Mouse (Mus musculus) right cerebral cortex, postnatal 36 days (tissue): ENCODE results near the gene Igf2bp3.

Experiments used
- DNase-seq, 2 experiments: peaks; one replicate each; pipeline ENCODE4 v3.0.0; 2022; ENCODE audit warnings: low spot score in 2 of 2, mixed read lengths in 1 of 2

Gene Igf2bp3

DNA sequence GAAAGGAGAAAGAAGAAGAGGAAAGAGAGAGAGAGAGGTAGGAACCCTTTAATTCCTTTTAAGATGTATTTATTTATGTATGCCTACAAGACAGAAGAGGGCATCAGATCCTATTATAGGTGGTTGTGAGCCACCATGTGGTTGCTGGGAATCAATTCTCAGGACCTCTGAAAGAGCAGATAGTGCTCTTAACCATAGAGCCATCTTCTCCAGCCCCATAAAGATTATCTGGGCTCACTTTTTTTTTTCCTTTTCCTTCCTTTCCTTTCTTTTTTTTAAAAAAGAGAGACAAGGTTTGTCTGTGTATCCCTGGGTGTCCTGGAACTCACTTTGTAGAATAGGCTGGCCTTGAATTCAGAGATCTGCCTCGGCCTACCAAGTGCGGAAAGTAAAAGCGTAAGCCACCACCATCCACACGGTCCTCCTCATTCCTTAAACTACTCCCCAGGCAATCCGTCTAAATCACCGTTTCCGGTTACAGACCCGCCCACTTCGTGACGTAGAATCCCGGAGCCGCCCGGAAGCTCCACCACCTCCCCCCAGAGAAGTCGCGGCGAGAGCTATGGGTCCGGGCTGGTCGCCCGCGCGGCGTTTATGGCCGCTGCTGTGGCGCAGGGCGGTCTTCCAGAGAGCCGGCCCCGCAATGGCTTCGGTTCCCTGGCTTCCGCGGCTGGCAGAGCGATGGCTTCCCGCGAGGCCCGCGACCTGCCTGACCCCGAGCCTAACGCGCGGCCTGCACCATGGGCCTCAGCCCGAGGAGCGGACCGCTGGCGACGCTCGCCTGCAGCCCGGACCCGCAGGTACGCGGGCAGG, 141.2 kb downstream of the Igf2bp3 start, which contains the start of gene Malsu1:
Gene Malsu1, plus strand, starts transcription at position 492 of the 813 bp plus-strand sequence.
- DNase-seq, result peak; percentile 92 to 93

DNA sequence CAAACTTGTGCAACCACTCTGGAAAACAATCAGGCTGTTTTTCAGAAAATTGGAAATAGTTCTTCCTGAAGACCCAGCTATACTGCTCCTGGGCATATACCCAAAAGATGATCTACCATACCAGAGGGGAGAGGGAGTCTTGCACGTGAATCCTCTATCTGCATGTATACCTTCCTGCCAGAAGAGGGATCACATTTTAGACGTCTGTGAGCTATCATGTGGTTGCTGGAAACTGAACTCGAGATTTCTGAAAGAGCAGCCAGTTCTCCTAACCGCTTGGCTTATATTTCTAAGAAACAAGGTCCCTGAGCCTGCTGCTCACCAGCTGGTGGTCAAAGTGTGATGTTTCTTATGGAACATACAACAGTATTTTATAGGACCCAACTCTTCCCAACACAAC, 146.4 kb downstream of the Igf2bp3 start:
- DNase-seq, result no peak

- DNase-seq, result peak in 1 of 2 experiments; percentile 26
Observed at GRCm38 (mm10) chr6:49057053-49058021, 157.4 kb downstream of the Igf2bp3 start.

- no peak for DNase-seq
Observed at GRCm38 (mm10) chr6:49056009-49056408, 158.7 kb downstream of the Igf2bp3 start.

- no peak for DNase-seq
Observed at GRCm38 (mm10) chr6:49055256-49055733, 159.5 kb downstream of the Igf2bp3 start.

GRCm38 (mm10) chr6:49052191-49052590, 162.6 kb downstream of the Igf2bp3 start:
- no peak for DNase-seq

DNA sequence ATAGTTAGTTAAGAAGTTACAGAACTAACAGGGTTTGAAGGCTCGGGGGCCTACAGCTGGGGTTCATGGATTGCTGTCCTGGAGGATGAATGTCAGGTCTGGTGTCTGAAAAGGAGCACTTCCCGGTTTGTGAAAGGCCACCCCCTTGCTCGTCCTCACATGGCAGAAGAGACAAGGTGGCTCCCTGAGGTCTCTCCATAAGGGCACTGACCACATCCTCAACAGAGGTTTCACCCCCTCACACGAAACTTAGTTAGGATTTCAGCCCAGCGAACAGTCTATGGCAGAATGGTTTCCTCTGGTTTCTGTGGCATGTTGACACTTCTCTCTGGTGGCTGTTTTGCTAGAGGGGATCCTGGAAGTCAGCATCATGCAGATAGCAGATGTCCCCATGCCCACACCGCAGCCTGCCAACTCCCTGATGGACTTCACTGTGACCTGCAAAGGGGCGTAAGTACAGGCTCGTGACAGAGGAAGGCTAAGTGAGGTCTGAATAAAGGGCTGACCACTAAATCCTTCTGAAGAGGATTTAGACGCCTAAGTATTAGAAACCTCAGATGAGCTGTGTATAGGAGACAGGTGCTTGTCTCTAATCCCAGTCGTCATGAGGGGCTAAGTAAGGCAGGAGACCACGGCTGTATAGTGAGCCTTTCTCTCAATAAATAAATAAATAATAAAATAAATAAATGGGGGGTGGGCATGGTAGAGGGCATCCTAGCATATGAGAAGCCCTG, 163.9 kb downstream of the Igf2bp3 start:
- DNase-seq, result no peak

- DNase-seq, result no peak
Observed at GRCm38 (mm10) chr6:49048395-49048794, 166.4 kb downstream of the Igf2bp3 start.

GRCm38 (mm10) chr6:49047848-49048247, 166.9 kb downstream of the Igf2bp3 start:
- no peak for DNase-seq

GRCm38 (mm10) chr6:49046976-49047375, 167.8 kb downstream of the Igf2bp3 start:
- no peak for DNase-seq

- no peak for DNase-seq
Observed at GRCm38 (mm10) chr6:49046502-49046901, 168.3 kb downstream of the Igf2bp3 start.

- DNase-seq, result peak in 1 of 2 experiments; percentile 20
Observed at GRCm38 (mm10) chr6:49039470-49040180, 175.1 kb downstream of the Igf2bp3 start.

DNA sequence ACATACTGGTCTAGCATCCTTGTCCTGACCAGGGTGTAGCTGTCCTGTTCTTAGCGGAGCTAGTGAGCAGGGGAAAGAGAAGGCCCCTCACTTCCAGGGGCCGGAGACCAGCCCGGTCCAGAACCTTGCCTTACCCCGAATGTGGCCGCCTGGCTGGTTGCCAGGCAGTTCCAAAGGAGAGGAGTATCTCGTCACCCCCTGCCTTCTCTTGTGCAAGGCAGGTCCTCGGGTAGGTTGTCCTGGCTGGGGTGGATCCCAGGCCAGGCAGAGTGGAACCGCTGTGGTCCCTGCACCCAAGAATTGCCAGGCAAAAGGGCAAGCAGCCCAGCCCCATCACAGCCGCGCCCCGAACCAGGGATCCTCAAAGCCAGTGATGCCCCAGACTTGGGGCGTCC, 177.5 kb downstream of the Igf2bp3 start:
- DNase-seq, result no peak

DNA sequence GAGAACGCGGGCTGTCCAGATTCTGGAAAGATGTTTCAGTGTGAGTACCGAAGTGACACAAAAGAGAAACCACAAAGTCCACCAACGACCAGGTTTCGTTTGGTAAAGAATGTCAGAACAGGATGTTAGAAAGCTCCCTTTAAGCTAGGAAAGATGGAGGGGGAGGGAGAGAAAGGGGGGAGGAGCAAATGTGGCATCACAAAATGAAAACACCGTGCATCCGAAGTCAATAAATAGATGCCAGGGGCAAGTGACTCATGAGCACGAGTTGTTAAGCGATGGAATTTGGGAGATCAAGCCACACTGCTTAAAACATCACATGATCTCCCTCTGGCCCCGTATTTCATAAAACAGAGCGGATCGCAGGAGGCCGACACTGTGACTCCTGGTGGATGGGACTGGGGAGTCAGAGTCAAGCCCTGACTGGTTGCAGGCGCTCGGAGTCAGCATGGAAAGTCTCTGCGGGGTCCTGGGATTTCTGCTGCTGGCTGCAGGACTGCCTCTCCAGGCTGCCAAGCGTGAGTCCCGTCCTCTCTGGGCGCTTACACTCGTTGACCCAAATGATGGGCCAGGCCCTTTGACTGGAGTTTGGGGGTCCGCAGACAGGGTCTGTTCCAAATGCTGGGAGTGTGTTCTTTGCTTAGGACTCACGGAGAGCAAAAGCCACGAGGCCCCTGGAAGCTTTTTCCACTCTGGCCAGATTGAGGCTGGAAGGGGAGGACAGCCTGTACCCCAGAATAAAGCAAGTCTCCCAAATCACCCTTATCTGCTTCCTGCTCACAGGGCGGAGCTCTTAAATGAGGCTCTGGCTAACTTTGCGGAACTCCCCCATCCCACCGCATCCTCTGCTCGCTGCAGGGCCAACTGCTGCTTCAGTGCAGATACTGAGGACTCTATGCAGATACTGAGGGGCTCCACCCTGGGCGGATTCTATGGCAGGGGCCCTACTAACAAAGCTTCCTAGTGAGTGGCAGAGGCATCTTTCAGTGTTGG, 178.2 kb downstream of the Igf2bp3 start, which contains the start of gene Gpnmb:
Gene Gpnmb, plus strand, starts transcription at position 272 of the 993 bp plus-strand sequence.
- DNase-seq, result no peak
